Mouse (Mus musculus) erythroid progenitor cell, adult 5-6 weeks (primary cell): ENCODE data around the gene Mbnl1. TPM values are rescaled to one million over a fixed set of nuclear protein-coding genes. Genes with fewer than 3 reads are reported as not detected.

ENCODE experiments used
- ATAC-seq: replicated peaks from 2 replicates; pipeline ENCODE4 v1.8.0; 2016; ENCODE audit warnings: moderate number of reproducible peaks, mild to moderate bottlenecking, moderate TSS enrichment, inconsistent platforms; ENCODE audit not compliant: poor library complexity, low FRiP score, severe bottlenecking
- total RNA-seq, 2 experiments: library from RNA; stranded (forward) in 1 of 2; stranded (reverse) in 1 of 2; fragments of 150-400 nt in 1 of 2; fragments of 186-747, 209-891 nt in 1 of 2; gene quantifications; 2 replicates each; pipeline versions ENCODE4 v1.2.3 to v1.2.4; 2015 to 2017; ENCODE audit warnings: low replicate concordance in 2 of 2

Gene Mbnl1
- total RNA-seq, 2 experiments from 2014 or later: 329 to 380 TPM

- ATAC-seq: no peak
These were observed 38.6 kb downstream of the Mbnl1 start for GRCm38 (mm10) chr3:60511197-60511596.

- no peak for ATAC-seq
These were observed 40.7 kb downstream of the Mbnl1 start for GRCm38 (mm10) chr3:60513337-60513736.

- ATAC-seq: no peak
These were observed 41.1 kb downstream of the Mbnl1 start for GRCm38 (mm10) chr3:60513746-60514145.

- 0 out of 2 replicates have a peak, but pooled peaks have one; percentile 37 for ATAC-seq
These were observed 42.8 kb downstream of the Mbnl1 start for GRCm38 (mm10) chr3:60515430-60515829.

GRCm38 (mm10) chr3:60516054-60516674, 43.5 kb downstream of the Mbnl1 start:
- peak; percentile 89 for ATAC-seq

GRCm38 (mm10) chr3:60517234-60517787, 44.7 kb downstream of the Mbnl1 start:
- ATAC-seq: no peak

- ATAC-seq: no peak
These were observed 46.7 kb downstream of the Mbnl1 start for GRCm38 (mm10) chr3:60519337-60519736.

- ATAC-seq: no peak
These were observed 51.5 kb downstream of the Mbnl1 start for GRCm38 (mm10) chr3:60524127-60524526.

- no peak for ATAC-seq
These were observed 58.7 kb downstream of the Mbnl1 start for GRCm38 (mm10) chr3:60531286-60531685.

GRCm38 (mm10) chr3:60531826-60532225, 59.2 kb downstream of the Mbnl1 start:
- ATAC-seq: no peak

- ATAC-seq: no peak
These were observed 62.6 kb downstream of the Mbnl1 start for GRCm38 (mm10) chr3:60535224-60535623.

GRCm38 (mm10) chr3:60537063-60537462, 64.4 kb downstream of the Mbnl1 start:
- ATAC-seq: no peak

GRCm38 (mm10) chr3:60538214-60538971, 65.8 kb downstream of the Mbnl1 start:
- no peak for ATAC-seq

GRCm38 (mm10) chr3:60541121-60541520, 68.5 kb downstream of the Mbnl1 start:
- ATAC-seq: no peak

- ATAC-seq: peak; percentile 99
These were observed 73.6 kb downstream of the Mbnl1 start for GRCm38 (mm10) chr3:60546196-60546595.

- no peak for ATAC-seq
These were observed 74.3 kb downstream of the Mbnl1 start for GRCm38 (mm10) chr3:60546904-60547303.

GRCm38 (mm10) chr3:60550492-60550891, 77.9 kb downstream of the Mbnl1 start:
- ATAC-seq: no peak

- ATAC-seq: no peak
These were observed 79.0 kb downstream of the Mbnl1 start for GRCm38 (mm10) chr3:60551650-60552049.

- no peak for ATAC-seq
These were observed 80.4 kb downstream of the Mbnl1 start for GRCm38 (mm10) chr3:60553011-60553410.

- ATAC-seq: no peak
These were observed 84.0 kb downstream of the Mbnl1 start for GRCm38 (mm10) chr3:60556596-60556995.

GRCm38 (mm10) chr3:60558252-60558862, 85.7 kb downstream of the Mbnl1 start:
- no peak for ATAC-seq
